Mouse (Mus musculus): ENCODE results near the gene Tep1. TPM values are rescaled to one million over a fixed set of nuclear protein-coding genes. Genes with fewer than 3 reads are reported as not detected.
A peak's percentile ranks its signal among the peaks of the same experiment; 100 is the strongest.
"Not testable (repeated sequence)": the region's sequence is repeated elsewhere in the genome, so short reads cannot be mapped to it uniquely, and the experiment has no call there.

Gene Tep1
- polyA plus RNA-seq, 1 experiment from 2014 or later = 6.4 TPM

DNA sequence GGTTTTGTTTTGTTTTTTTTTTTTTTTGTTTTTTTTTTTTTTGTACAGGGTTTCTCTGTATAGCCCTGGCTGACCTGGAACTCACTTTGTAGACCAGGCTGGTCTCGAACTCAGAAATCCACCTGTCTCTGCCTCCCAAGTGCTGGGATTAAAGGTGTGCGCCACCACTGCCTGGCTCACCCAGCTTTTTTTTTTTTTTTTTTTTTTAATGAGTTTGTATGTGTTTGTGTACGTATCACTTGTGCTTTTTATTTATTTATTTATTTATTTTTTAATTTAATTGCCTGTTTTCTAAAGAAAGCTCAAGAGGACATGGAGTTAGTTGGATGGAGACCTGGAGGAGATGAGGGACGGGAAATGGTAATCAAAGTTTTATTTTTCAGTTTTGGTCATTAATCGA lies 63.9 kb downstream of the Tep1 start:
- H3K4me2 ChIP-seq = peak overlapping the region; percentile 40
- peak overlapping the region; percentile 48; the same call in 1 of the 2 replicates for H3K27ac ChIP-seq
- WGBS = 88% methylated on average over 5 of the region's 5 CpGs
- not testable (repeated sequence) for H3K4me1 ChIP-seq; H3K36me3 ChIP-seq; H3K4me3 ChIP-seq (replicated peaks); ATAC-seq (ENCODE audit: insufficient read depth, low FRiP score, low read depth); H3K27me3 ChIP-seq (replicated peaks); H3K9me3 ChIP-seq; H3K9ac ChIP-seq

GRCm38 (mm10) chr14:50804683-50805082 lies 65.7 kb downstream of the Tep1 start:
- WGBS = 60% methylated on average over 13 of the region's 13 CpGs
- no peak overlapping the region for H3K27ac ChIP-seq
- ATAC-seq (ENCODE audit: insufficient read depth, low FRiP score, low read depth) = no peak
- H3K9me3 ChIP-seq = no peaks in the 10 kb centered on the region
- H3K4me3 ChIP-seq (replicated peaks) = no peak overlapping the region
- no peak overlapping the region for H3K9ac ChIP-seq
- H3K36me3 ChIP-seq = no peaks in the 10 kb centered on the region
- peaks cover 4% of the 10 kb centered on the region; the same call in 1 of the 2 replicates for H3K4me1 ChIP-seq
- no peaks in the 10 kb centered on the region for H3K27me3 ChIP-seq (replicated peaks)
- H3K4me2 ChIP-seq = no peak overlapping the region

- WGBS = 58% methylated on average over 4 of the region's 4 CpGs
- ATAC-seq (ENCODE audit: insufficient read depth, low FRiP score, low read depth) = no peak
Observed at GRCm38 (mm10) chr14:50802843-50803562, 67.4 kb downstream of the Tep1 start.

DNA sequence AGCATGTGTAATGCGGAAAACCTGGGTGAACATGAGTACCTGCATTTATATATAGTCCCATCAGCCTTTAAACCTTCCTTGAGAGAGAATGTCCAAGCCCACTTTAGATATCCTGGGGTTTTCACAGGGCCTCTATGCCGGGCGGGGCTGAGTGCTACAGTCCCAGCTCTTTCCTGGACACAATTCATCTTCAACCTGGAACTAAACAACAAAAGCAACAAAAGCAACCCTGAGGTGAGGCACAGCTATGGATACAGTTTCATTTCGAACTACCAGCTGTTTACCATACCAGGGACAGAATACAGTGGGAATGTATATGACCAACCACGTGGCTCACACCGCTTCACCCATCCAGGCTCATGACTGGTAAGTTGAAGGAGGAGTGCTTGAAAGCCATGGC lies 67.9 kb downstream of the Tep1 start:
- Histone ChIP-seq H3K4me1 (no peaks in the 10 kb centered on the region; the same call in 1 of the 2 replicates), H3K4me2 (no peak overlapping the region), H3K36me3 (no peaks in the 10 kb centered on the region), H3K27ac (no peak overlapping the region), H3K4me3 (replicated peaks) (no peak overlapping the region), H3K9ac (no peak overlapping the region), H3K9me3 (no peaks in the 10 kb centered on the region), H3K27me3 (replicated peaks) (no peaks in the 10 kb centered on the region)
- no peak for ATAC-seq (ENCODE audit: insufficient read depth, low FRiP score, low read depth)
- WGBS = 84% methylated on average over 6 of the region's 6 CpGs

More at GRCm38 (mm10) chr14:50802843-50803562, 67.4 kb downstream of the Tep1 start:
- H3K4me2 ChIP-seq = no peak overlapping the region
- no peak overlapping the region for H3K9ac ChIP-seq
- H3K9me3 ChIP-seq = no peaks in the 10 kb centered on the region
- no peaks in the 10 kb centered on the region; the same call in 1 of the 2 replicates for H3K4me1 ChIP-seq
- H3K4me3 ChIP-seq (replicated peaks) = no peak overlapping the region
- no peaks in the 10 kb centered on the region for H3K36me3 ChIP-seq
- no peak overlapping the region for H3K27ac ChIP-seq
- H3K27me3 ChIP-seq (replicated peaks) = no peaks in the 10 kb centered on the region

DNA sequence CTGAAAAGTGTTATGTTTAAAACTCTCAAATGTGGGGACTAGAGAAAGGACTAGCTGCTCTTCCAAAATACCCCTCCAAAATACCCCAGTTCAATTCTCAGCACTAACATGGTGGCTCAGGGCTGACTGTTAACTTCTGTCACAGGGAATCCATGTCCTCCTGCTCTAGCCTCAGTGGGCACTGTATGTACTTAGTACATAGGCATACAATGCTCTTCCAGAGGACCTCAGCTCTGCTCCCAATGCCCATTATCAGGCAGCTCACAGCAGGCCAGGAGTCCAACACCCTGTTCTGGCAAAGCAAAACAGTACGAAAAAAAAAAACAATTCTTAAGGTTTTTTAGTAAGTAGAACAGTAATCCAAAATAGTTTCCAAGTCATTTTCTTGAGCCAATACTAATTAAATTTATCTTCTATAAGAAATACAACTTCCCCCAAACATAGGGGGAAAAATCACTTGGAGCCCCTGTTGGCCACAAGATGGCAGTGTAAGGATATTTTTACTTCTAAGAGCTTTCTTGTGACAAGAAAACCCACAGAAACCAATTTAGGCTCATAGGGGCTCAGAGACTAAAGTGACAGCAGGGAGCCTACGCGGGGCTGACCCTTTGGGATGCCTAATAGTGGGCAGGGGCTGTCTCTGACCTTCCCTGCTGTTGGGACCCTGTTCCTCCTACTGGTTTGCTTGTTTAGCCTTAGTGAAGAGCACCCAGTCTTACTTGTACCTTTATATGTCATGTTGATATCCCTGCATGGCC lies 70.7 kb downstream of the Tep1 start:
- Histone ChIP-seq H3K9ac (no peak overlapping the region), H3K4me2 (no peak overlapping the region), H3K36me3 (no peaks in the 10 kb centered on the region), H3K27ac (no peak overlapping the region), H3K9me3 (no peaks in the 10 kb centered on the region), H3K27me3 (replicated peaks) (no peaks in the 10 kb centered on the region), H3K4me1 (no peaks in the 10 kb centered on the region), H3K4me3 (replicated peaks) (no peak overlapping the region)
- 4% methylated on average over 3 of the region's 3 CpGs for WGBS
- no peak for ATAC-seq (ENCODE audit: insufficient read depth, low FRiP score, low read depth)

DNA sequence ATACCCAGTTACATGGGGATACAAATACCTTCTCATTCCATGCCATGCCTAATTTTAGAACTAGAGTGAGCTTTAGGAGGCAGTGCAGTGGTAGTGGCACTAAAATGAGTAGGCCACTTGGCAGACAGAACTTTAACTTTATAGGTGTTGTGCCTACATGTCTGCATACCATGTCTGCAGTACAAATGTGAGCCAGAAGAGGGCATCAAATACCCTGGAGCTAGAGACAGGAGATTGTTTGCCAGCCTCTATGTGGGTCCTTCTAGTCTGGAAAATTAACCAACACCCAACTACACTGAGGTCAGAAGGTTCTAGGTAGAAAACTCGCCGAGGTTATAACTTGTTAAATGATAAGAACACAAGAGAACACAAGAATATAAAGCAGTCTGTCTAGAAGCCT lies 71.8 kb downstream of the Tep1 start:
- WGBS = 56% methylated on average over 2 of the region's 2 CpGs
- Histone ChIP-seq H3K27ac (no peak overlapping the region), H3K9ac (no peak overlapping the region), H3K27me3 (replicated peaks) (no peaks in the 10 kb centered on the region), H3K4me1 (no peaks in the 10 kb centered on the region), H3K4me2 (no peak overlapping the region), H3K4me3 (replicated peaks) (no peak overlapping the region), H3K36me3 (no peaks in the 10 kb centered on the region), H3K9me3 (no peaks in the 10 kb centered on the region)
- ATAC-seq (ENCODE audit: insufficient read depth, low FRiP score, low read depth) = no peak

DNA sequence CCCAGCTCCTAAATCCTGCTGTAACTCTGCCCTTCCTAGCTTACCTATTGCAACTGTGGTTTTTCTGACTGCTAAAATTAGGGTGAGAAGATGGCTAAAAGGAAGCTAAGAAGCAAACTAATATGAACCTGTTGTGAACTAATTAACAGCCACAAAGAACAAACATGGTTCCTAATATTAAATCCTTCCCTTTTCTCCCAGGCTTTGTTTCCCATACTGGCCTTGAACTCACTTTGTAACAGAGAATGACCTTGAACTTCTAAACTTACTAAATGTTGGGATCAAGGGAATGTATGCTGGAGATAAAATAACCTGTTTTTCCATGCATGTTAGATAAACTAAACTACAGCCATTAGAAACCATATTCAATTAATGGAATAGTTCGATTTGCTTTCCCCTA lies 73.9 kb downstream of the Tep1 start:
- H3K27me3 ChIP-seq (replicated peaks) = no peaks in the 10 kb centered on the region
- H3K4me3 ChIP-seq (replicated peaks) = no peak overlapping the region
- 82% methylated on average over 1 of the region's 1 CpGs for WGBS
- no peak for ATAC-seq (ENCODE audit: insufficient read depth, low FRiP score, low read depth)
- H3K9ac ChIP-seq = no peak overlapping the region
- H3K27ac ChIP-seq = no peak overlapping the region
- no peaks in the 10 kb centered on the region for H3K36me3 ChIP-seq
- no peak overlapping the region for H3K4me2 ChIP-seq
- H3K4me1 ChIP-seq = no peaks in the 10 kb centered on the region
- no peaks in the 10 kb centered on the region for H3K9me3 ChIP-seq

- H3K9ac ChIP-seq = no peak overlapping the region
- no peaks in the 10 kb centered on the region for H3K9me3 ChIP-seq
- no peak for ATAC-seq (ENCODE audit: insufficient read depth, low FRiP score, low read depth)
- WGBS = 88% methylated on average over 4 of the region's 4 CpGs
- no peak overlapping the region for H3K4me2 ChIP-seq
- no peak overlapping the region for H3K4me3 ChIP-seq (replicated peaks)
- H3K27ac ChIP-seq = no peak overlapping the region
- no peaks in the 10 kb centered on the region for H3K4me1 ChIP-seq
- no peaks in the 10 kb centered on the region for H3K27me3 ChIP-seq (replicated peaks)
- H3K36me3 ChIP-seq = no peaks in the 10 kb centered on the region
Observed at GRCm38 (mm10) chr14:50795965-50796364, 74.4 kb downstream of the Tep1 start.

- WGBS = 92% methylated on average over 24 of the region's 24 CpGs
- Histone ChIP-seq H3K4me1 (no peaks in the 10 kb centered on the region), H3K27ac (no peak overlapping the region), H3K4me3 (replicated peaks) (no peak overlapping the region), H3K4me2 (no peak overlapping the region), H3K9me3 (no peaks in the 10 kb centered on the region), H3K9ac (no peak overlapping the region), H3K27me3 (replicated peaks) (no peaks in the 10 kb centered on the region), H3K36me3 (no peaks in the 10 kb centered on the region)
- ATAC-seq (ENCODE audit: insufficient read depth, low FRiP score, low read depth) = no peak
Observed at GRCm38 (mm10) chr14:50795261-50795935, 75.0 kb downstream of the Tep1 start.

DNA sequence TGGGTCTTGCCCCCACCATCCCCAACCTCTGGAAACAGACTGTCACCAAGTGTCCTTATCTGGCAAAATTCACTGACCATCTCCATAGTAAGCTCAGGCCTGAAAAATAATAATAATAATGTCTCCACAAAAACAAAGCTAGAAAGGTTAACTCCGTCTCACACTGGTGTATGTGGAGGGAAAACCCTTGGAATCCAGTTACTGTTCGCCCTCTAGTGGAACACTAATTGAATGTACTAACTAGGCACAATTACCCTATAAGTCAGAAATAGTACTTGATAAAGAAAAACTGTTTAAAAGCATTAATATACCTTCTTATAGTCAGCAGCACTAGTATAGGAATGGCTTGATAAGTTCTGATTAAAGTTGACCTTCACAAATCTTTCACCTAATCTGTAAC lies 82.2 kb downstream of the Tep1 start:
- WGBS = 1% methylated on average over 2 of the region's 2 CpGs
- H3K27ac ChIP-seq = no peak overlapping the region
- no peaks in the 10 kb centered on the region for H3K9me3 ChIP-seq
- H3K36me3 ChIP-seq = no peaks in the 10 kb centered on the region
- H3K9ac ChIP-seq = no peak overlapping the region
- no peak overlapping the region for H3K4me3 ChIP-seq (replicated peaks)
- no peak for ATAC-seq (ENCODE audit: insufficient read depth, low FRiP score, low read depth)
- H3K4me1 ChIP-seq = 0 out of 2 replicates have a peak, but pooled peaks cover 5% of the 10 kb centered on the region
- H3K4me2 ChIP-seq = no peak overlapping the region
- no peaks in the 10 kb centered on the region for H3K27me3 ChIP-seq (replicated peaks)

- peak within 1 kb of the TSS; percentile 55 for H3K4me2 ChIP-seq
- H3K27me3 ChIP-seq (replicated peaks) = no peaks in the 10 kb centered on the region
- H3K9ac ChIP-seq = peak within 1 kb of the TSS; percentile 60
- no peaks in the 10 kb centered on the region for H3K9me3 ChIP-seq
- under 1% methylated on average over 21 of the region's 21 CpGs for WGBS
- H3K4me1 ChIP-seq = 0 out of 2 replicates have a peak, but pooled peaks cover 5% of the 10 kb centered on the region
- ATAC-seq (ENCODE audit: insufficient read depth, low FRiP score, low read depth) = peak; percentile 93
- peaks cover 3% of the 10 kb centered on the region; the same call in 1 of the 2 replicates for H3K36me3 ChIP-seq
- peak within 1 kb of the TSS; percentile 71 for H3K4me3 ChIP-seq (replicated peaks)
- peak within 1 kb of the TSS; percentile 49; the same call in 1 of the 2 replicates for H3K27ac ChIP-seq
Observed at GRCm38 (mm10) chr14:50785251-50785637, 85.1 kb downstream of the Tep1 start, which contains the start of gene Ttc5. Gene Ttc5, minus strand, starts transcription at chr14:50785519.
